Mouse (Mus musculus): ENCODE data around the gene Thap12. TPM values are rescaled to one million over a fixed set of nuclear protein-coding genes. Genes with fewer than 3 reads are reported as not detected.

The Thap12 gene
- polyA plus RNA-seq, 1 experiment from 2014 or later, result 56.2 TPM

- Histone ChIP-seq H3K27ac (no peak overlapping the region), H3K36me3 (no peaks in the 10 kb centered on the region), H3K9me3 (replicated peaks) (no peaks in the 10 kb centered on the region), H3K4me3 (no peak overlapping the region), H3K27me3 (ENCODE audit: low read depth, poor library complexity, severe bottlenecking) (peaks cover 93% of the 10 kb centered on the region), H3K4me1 (peaks cover 46% of the 10 kb centered on the region)
- no peak for DNase-seq (ENCODE audit: low spot score)
- 78% methylated on average over 7 of the region's 7 CpGs for WGBS
Observed at GRCm38 (mm10) chr7:98736780-98737550, 34.1 kb downstream of the Thap12 start.

- no peaks in the 10 kb centered on the region for H3K36me3 ChIP-seq
- H3K27ac ChIP-seq, result peak overlapping the region; percentile 28
- H3K9me3 ChIP-seq (replicated peaks), result no peaks in the 10 kb centered on the region
- peaks cover 92% of the 10 kb centered on the region for H3K27me3 ChIP-seq (ENCODE audit: low read depth, poor library complexity, severe bottlenecking)
- no peak for DNase-seq (ENCODE audit: low spot score)
- 6% methylated on average over 5 of the region's 5 CpGs for WGBS
- peaks cover 38% of the 10 kb centered on the region for H3K4me1 ChIP-seq
- H3K4me3 ChIP-seq, result no peak overlapping the region
Observed at GRCm38 (mm10) chr7:98740363-98740762, 37.5 kb downstream of the Thap12 start.

GRCm38 (mm10) chr7:98743312-98743711, 40.4 kb downstream of the Thap12 start:
- DNase-seq (ENCODE audit: low spot score), result peak; percentile 84
- Histone ChIP-seq H3K36me3 (no peaks in the 10 kb centered on the region), H3K4me3 (no peak overlapping the region), H3K4me1 (peaks cover 28% of the 10 kb centered on the region), H3K27me3 (ENCODE audit: low read depth, poor library complexity, severe bottlenecking) (peaks cover 89% of the 10 kb centered on the region), H3K27ac (no peak overlapping the region), H3K9me3 (replicated peaks) (no peaks in the 10 kb centered on the region)
- 1% methylated on average over 3 of the region's 3 CpGs for WGBS

GRCm38 (mm10) chr7:98750404-98750803, 47.5 kb downstream of the Thap12 start:
- no peaks in the 10 kb centered on the region for H3K36me3 ChIP-seq
- H3K9me3 ChIP-seq (replicated peaks), result no peaks in the 10 kb centered on the region
- H3K27me3 ChIP-seq (ENCODE audit: low read depth, poor library complexity, severe bottlenecking), result peaks cover 95% of the 10 kb centered on the region
- no peak for DNase-seq (ENCODE audit: low spot score)
- H3K4me1 ChIP-seq, result peaks cover 25% of the 10 kb centered on the region
- no peak overlapping the region for H3K4me3 ChIP-seq
- no peak overlapping the region for H3K27ac ChIP-seq
- WGBS, result 71% methylated on average over 10 of the region's 10 CpGs

- H3K4me3 ChIP-seq, result no peak overlapping the region
- 56% methylated on average over 8 of the region's 8 CpGs for WGBS
- DNase-seq (ENCODE audit: low spot score), result no peak
- H3K9me3 ChIP-seq (replicated peaks), result no peaks in the 10 kb centered on the region
- H3K4me1 ChIP-seq, result peaks cover 42% of the 10 kb centered on the region
- H3K27me3 ChIP-seq (ENCODE audit: low read depth, poor library complexity, severe bottlenecking), result peaks cover 96% of the 10 kb centered on the region
- no peaks in the 10 kb centered on the region for H3K36me3 ChIP-seq
- no peak overlapping the region for H3K27ac ChIP-seq
Observed at GRCm38 (mm10) chr7:98752680-98753079, 49.8 kb downstream of the Thap12 start.

- DNase-seq (ENCODE audit: low spot score), result no peak
- WGBS, result 61% methylated on average over 11 of the region's 11 CpGs
- Histone ChIP-seq H3K4me1 (peaks cover 45% of the 10 kb centered on the region), H3K9me3 (replicated peaks) (no peaks in the 10 kb centered on the region), H3K4me3 (no peak overlapping the region), H3K27ac (no peak overlapping the region), H3K36me3 (no peaks in the 10 kb centered on the region), H3K27me3 (ENCODE audit: low read depth, poor library complexity, severe bottlenecking) (peaks cover 94% of the 10 kb centered on the region)
Observed at GRCm38 (mm10) chr7:98756050-98756449, 53.1 kb downstream of the Thap12 start.

GRCm38 (mm10) chr7:98756556-98756955, 53.7 kb downstream of the Thap12 start:
- no peak overlapping the region for H3K27ac ChIP-seq
- 83% methylated on average over 8 of the region's 8 CpGs for WGBS
- H3K36me3 ChIP-seq, result no peaks in the 10 kb centered on the region

GRCm38 (mm10) chr7:98760126-98760525, 57.2 kb downstream of the Thap12 start:
- Histone ChIP-seq H3K4me3 (no peak overlapping the region), H3K4me1 (peaks cover 26% of the 10 kb centered on the region), H3K9me3 (replicated peaks) (no peaks in the 10 kb centered on the region), H3K27me3 (ENCODE audit: low read depth, poor library complexity, severe bottlenecking) (peaks cover 89% of the 10 kb centered on the region), H3K27ac (no peak overlapping the region), H3K36me3 (no peaks in the 10 kb centered on the region)
- WGBS, result 92% methylated on average over 5 of the region's 5 CpGs
- DNase-seq (ENCODE audit: low spot score), result no peak

More at GRCm38 (mm10) chr7:98756556-98756955, 53.7 kb downstream of the Thap12 start:
- Histone ChIP-seq H3K4me3 (no peak overlapping the region), H3K4me1 (peaks cover 45% of the 10 kb centered on the region), H3K27me3 (ENCODE audit: low read depth, poor library complexity, severe bottlenecking) (peaks cover 92% of the 10 kb centered on the region), H3K9me3 (replicated peaks) (no peaks in the 10 kb centered on the region)
- no peak for DNase-seq (ENCODE audit: low spot score)

GRCm38 (mm10) chr7:98763911-98764310, 61.0 kb downstream of the Thap12 start:
- no peak overlapping the region for H3K4me3 ChIP-seq
- H3K4me1 ChIP-seq, result 0 out of 2 replicates have a peak, but pooled peaks cover under 1% of the 10 kb centered on the region
- no peaks in the 10 kb centered on the region for H3K36me3 ChIP-seq
- no peak overlapping the region for H3K27ac ChIP-seq
- H3K27me3 ChIP-seq (ENCODE audit: low read depth, poor library complexity, severe bottlenecking), result peaks cover 85% of the 10 kb centered on the region
- H3K9me3 ChIP-seq (replicated peaks), result no peaks in the 10 kb centered on the region
- 89% methylated on average over 10 of the region's 10 CpGs for WGBS
- DNase-seq (ENCODE audit: low spot score), result no peak

GRCm38 (mm10) chr7:98767261-98767660, 64.4 kb downstream of the Thap12 start:
- no peaks in the 10 kb centered on the region for H3K36me3 ChIP-seq
- no peaks in the 10 kb centered on the region for H3K9me3 ChIP-seq (replicated peaks)
- H3K4me1 ChIP-seq, result peaks cover 25% of the 10 kb centered on the region
- no peak overlapping the region for H3K4me3 ChIP-seq
- H3K27me3 ChIP-seq (ENCODE audit: low read depth, poor library complexity, severe bottlenecking), result peaks cover 79% of the 10 kb centered on the region
- WGBS, result 74% methylated on average over 6 of the region's 6 CpGs
- no peak overlapping the region; the same call in 1 of the 2 replicates for H3K27ac ChIP-seq
- no peak for DNase-seq (ENCODE audit: low spot score)

Other genes with a start within 250 kb of the Thap12 start
- 2.8 and 3.6 TPM in 2 replicates for gene Lrrc32, start 213.8 kb upstream of the Thap12 start, polyA plus RNA-seq (2016; fragmentation: Nextera tagmentation; extraction: Ambion mirVana)
- 37.8 and 46.1 TPM in 2 replicates for gene Emsy, start 46.3 kb upstream of the Thap12 start, polyA plus RNA-seq (2016; fragmentation: Nextera tagmentation; extraction: Ambion mirVana)
- gene Wnt11, start 132.0 kb downstream of the Thap12 start, polyA plus RNA-seq (2016; fragmentation: Nextera tagmentation; extraction: Ambion mirVana), result 10.3 and 19.3 TPM in 2 replicates